Mouse (Mus musculus) erythroblast, embryonic 14.5 days (primary cell): ENCODE data around the gene Ddx41.

Experiments used
- GATA1 ChIP-seq: IDR thresholded peaks from 2 replicates; pipeline ENCODE4 v1.6.1; 2012; ENCODE audit warnings: low read length, inconsistent platforms, mixed read lengths
- TAL1 ChIP-seq: IDR thresholded peaks from 3 replicates; pipeline ENCODE4 v1.6.1; 2012; ENCODE audit warnings: low read length, inconsistent platforms, mixed read lengths

- TF ChIP-seq TAL1 (no peak), GATA1 (no peak)
These were observed 19.5 kb downstream of the Ddx41 start for GRCm38 (mm10) chr13:55516955-55517354.
